ENCODE assay signal across 1 mouse cellular context in the genomic region with DNA sequence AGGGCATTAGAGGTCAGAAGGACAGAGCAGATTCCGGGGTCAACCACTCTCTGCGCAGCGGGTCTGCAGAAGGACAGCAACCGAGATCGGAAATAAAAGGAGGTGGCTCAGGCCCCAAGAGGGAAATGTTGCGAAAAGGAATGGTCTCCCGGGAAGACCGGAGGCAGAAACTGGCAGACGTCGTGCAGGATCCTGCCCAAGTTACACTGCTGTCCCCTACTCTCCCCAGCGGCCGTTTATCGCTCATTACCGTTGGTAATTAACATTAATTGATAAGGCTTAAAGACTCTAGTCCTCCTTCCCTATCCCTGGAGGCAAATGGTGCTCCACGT.
TF ChIP-seq lines count a peak whose summit lies in the region.

No protein-coding gene starts in this region.

TF ChIP-seq in CH12.LX, 34 proteins besides CTCF, POLR2A, EP300 and RAD21:
- TF ChIP-seq POLR2AphosphoS2 (IDR thresholded peaks at IDR 0.05; ENCODE audit: low read depth, low read length), result no peak
